Mouse (Mus musculus): ENCODE data around the gene Epb41l4b.

Gene Epb41l4b

DNA sequence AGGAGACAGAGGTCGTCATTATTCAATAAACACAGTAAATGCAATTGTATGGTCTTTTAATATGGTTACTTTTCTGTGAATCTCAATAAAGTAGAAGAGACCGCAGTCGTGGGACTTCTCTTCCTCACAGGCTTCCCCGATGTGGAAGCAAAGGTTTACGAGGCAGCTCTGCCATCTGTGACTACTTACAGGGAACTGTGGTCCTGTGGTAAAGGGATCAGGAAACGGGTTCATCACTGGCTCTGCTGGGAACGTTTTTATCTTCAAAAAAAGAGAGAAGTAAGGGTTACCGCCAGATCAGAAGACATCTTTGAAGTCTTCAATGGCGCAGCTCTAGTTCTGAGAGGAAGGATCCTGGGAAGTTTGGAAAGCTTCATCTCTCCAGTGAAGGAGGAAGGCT, 135.5 kb downstream of the Epb41l4b start:
- DNase-seq, result no peak

DNA sequence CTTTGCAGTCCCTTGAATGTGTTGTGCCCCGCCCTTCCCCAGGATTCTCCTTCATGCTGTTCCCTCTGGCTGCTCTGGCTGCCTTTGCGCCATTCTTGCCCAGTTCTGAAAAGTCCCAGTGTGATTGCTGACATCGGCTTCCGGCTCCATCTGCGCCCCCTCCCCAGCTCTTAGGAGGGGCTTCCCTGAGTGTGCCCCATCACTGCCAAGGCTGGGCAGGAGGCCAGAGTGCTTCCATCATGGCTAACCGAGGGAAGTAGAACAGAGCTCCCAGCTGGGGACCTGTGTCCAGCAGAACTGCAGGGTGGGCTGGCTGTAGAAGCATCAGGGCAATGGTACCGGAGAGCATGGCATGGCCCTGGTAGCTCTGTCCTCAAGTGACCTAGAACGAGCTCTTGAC, 138.2 kb downstream of the Epb41l4b start:
- no peak for DNase-seq

DNA sequence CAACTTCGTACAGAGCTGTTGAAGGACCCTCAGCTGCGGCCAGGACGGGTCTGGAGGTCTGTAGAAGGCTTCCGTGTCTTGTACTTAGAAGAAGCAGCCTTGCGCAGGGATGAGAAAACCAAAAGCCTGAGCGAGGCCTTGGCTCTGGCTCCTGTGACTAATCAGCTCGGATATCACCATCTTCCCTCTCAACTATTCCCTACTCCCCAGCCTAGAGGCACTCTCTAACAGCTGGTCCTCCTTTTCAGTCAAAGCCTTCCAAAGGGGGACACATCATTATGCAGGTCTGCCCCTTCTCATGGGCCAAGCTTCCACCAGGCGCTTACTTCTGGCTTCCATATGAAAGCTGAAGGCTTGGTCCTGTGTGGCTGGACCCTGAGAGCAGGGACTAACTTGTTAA, 139.4 kb downstream of the Epb41l4b start:
- no peak for DNase-seq

GRCm38 (mm10) chr4:57002751-57003150, 140.5 kb downstream of the Epb41l4b start:
- DNase-seq, result no peak

DNA sequence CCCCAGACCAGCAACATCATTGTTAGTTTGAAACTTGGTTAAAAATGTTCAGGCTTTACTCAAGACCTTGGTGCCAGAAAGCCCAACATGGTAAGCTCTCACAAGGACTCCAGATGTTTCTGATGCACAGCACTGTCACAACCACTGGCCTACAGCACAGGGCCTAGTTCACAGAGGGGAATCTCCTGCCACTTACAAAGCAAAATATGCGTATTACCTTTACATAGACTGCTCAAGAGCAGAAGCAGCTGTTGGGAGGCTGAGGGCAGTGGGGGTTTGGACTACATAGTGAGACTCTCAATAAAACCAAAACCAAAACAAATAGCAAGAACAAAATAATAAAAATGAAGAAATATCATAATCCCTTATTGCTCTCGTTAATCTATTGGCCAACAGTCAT, 141.8 kb downstream of the Epb41l4b start:
- DNase-seq, result no peak

DNA sequence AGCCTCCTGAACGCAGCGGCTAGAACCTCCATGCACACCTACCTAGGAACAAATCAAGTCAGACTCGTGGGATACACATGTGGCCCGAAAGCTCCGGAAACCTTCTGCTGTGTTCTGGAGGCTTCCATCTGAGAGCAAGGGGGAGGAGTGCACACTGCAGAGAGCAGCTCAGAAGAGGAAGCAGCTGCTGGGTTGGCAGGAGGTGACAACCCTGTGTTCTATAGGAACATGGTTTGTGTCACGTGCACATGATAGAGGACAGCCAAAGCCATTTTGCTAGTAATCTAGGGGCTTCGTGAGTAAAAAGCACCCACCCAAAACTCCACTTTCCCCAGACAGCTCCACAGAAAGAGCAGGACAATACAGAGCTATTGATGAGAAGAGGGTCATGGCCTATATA, 149.9 kb downstream of the Epb41l4b start:
- DNase-seq, result peak; percentile 14 to 22

GRCm38 (mm10) chr4:56991951-56992350, 151.3 kb downstream of the Epb41l4b start:
- no peak for DNase-seq

- no peak for DNase-seq
Measured at GRCm38 (mm10) chr4:56990215-56990584, 153.0 kb downstream of the Epb41l4b start, which contains the start of gene Frrs1l. Gene Frrs1l, minus strand, starts transcription at chr4:56990391.

GRCm38 (mm10) chr4:56989431-56990214, 153.6 kb downstream of the Epb41l4b start:
- no peak for DNase-seq

GRCm38 (mm10) chr4:56965586-56966179, 177.6 kb downstream of the Epb41l4b start:
- no peak for DNase-seq

- no peak for DNase-seq
Measured at GRCm38 (mm10) chr4:56963687-56964086, 179.6 kb downstream of the Epb41l4b start.

DNA sequence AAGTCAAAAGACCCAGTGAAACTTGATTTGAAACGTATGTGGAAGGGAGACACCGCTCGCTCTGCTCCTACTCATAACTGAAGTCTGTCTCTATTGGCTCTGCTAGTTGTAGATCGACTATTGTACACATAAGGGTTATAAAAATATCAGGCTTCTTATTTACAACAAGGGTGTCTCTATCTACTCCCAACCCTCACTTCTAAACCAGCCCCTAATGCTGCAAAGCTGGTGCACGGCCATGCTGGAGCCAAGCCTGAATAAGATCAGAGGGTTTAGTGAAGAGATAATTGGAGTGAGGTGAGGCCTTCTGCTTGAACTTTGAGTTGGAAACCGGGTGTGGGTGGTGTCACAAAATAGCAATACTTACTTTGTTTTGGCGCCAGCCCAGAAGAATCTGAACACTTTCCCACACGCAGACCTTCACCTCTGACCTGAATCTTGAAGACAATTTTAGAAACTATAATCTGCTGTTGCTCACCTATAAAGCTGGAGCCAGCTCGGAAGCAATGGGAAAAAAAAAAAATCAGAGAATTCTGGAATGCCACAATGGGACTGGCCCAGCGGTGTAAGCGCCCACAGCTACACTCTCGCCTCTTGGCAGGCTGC, 181.8 kb downstream of the Epb41l4b start:
- no peak for DNase-seq

DNA sequence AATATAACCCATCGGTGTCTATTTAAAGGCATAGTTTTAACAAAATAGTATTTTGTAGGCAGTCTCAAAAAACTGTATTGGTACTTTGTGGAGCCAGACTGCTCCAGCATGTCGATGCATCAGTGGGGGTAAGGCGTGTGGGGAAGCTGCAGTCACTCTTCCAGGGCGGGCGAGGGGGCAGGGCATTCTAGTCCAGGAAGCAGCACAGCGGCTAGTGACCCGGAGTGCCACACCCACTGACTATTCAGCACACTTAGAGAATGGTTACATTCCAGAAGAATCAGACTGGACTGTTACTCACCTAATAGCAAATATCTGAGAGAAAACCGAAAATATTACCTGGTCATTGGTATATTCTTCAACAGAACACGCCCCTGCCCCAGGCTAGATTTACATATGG, 185.7 kb downstream of the Epb41l4b start:
- DNase-seq, result no peak

- no peak for DNase-seq
Measured at GRCm38 (mm10) chr4:56953235-56953634, 190.0 kb downstream of the Epb41l4b start.

GRCm38 (mm10) chr4:56951701-56952100, 191.5 kb downstream of the Epb41l4b start:
- DNase-seq, result no peak

DNA sequence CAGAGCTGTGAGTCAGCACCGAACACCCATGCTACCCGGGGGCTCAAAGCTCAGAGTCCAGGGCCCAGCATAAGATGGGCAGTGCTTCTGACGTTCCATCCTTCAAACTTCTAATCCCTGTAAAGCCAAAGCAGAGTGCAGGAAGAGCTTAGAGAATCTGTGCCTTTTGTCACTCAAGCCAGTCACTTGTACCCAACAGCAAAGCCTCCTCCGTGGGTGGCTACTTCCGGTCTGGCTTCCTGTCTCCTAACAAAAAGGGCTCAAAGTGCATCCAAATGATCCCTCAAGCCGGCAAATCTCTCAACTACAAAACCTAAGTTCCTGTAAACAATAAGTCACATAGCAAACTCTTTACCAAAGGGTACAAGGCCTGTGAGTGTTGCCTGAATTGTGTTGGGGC, 193.7 kb downstream of the Epb41l4b start:
- DNase-seq, result no peak

GRCm38 (mm10) chr4:56946641-56947640, 196.3 kb downstream of the Epb41l4b start, which contains the start of gene Tmem245:
Gene Tmem245, minus strand, starts transcription at chr4:56947437.
- peak; percentile 86 to 90 for DNase-seq

- no peak for DNase-seq
Measured at GRCm38 (mm10) chr4:56946180-56946579, 197.1 kb downstream of the Epb41l4b start.

DNA sequence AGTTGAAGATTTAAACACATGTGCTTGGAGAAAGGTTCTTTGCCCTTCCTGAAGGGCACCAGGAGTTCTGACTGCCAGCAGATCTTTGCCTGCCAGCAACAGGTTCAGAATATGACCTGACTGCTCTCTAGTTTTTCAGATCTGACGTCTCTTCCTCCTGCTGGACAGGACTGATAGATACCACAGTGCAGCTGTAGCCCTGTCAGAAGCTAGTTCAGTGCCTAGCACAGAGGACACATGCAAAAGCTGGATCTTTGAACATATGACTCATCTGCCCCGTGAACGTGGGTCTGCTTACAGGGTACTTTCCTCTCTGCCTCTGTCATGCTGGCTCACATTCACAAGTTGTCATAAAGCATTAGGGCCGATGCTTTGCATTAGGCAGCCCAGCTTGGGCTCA, 199.0 kb downstream of the Epb41l4b start:
- no peak for DNase-seq

DNA sequence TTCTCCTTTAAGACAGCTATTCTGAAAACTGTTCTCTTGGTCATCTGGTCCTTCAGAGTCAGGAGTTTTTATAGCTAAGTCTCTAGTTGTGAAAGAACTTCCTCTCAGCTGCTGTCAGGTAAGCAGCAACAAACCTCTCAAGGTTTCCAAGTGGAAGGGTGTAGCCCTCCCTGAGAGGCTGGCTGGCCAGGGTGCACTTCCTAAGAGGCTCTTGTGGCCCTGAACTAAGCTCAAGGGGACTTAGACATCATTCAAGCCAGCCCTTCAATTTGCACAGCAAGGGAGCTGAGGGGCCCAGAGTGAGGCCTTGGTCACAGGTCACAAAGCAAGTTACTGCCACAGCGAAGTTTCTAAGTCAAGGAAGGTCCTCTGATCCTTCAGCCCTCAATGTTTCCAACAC, 200.0 kb downstream of the Epb41l4b start:
- no peak for DNase-seq

DNA sequence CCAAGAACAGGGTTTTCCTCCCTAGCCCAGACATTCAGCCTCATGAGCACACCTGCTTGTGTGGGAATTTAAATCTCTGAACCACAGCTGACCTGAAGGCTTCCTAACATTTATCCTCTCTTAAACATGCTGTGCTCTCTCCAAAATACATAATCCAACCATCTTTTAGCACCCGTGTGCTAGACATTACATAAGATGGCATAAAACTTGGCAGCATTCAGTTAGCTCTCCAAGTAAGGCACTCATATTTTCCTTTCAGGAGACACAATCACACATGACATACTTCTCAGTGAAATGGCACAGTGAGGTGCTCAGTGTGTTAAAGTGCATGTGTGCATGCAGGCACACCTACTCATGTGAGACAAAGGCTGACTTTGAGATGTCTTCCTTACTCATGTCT, 200.7 kb downstream of the Epb41l4b start:
- no peak for DNase-seq

All from thymus, adult 18-20 months (tissue).